In genomic region chr11:62029171-62029570, GRCm38 (mm10) we compare ENCODE assay signal across 15 mouse cellular contexts.
A peak's percentile ranks its signal among the peaks of the same experiment; 100 is the strongest.
DNase-seq lines count a peak whose midpoint lies in the region.
"Had no signal": no experiment of that assay in that cellular context is flagged by ENCODE, and none has a peak within 500 bp of the region (broad histone marks: within the 10 kb centered on the region; RNA-seq: fewer than 3 reads in every experiment).

No protein-coding gene starts in this region.

- intact Hi-C loops in heart, postnatal 14 days (cut with DNase I), result no loop called here

- peak; percentile 63 for DNase-seq in cerebellum, adult 11-12 months
- no peak for DNase-seq in cerebellum, postnatal 4 days (ENCODE audit: low spot score in 2 of 2)
- peak; percentile 85 for DNase-seq in heart, adult 11 months
- DNase-seq in heart, postnatal 14 days, result no peak
- DNase-seq in cerebellum, adult 9-11 months, result peak; percentile 65
- no peak for DNase-seq in lung, adult 18-20 months
- DNase-seq: adrenal gland, adult 8-10 months; adrenal gland, postnatal 25 days; forebrain, postnatal 0 days; gastrocnemius, adult 2 months; gastrocnemius, postnatal 14 days; heart, adult 18-20 months; heart, postnatal 10 days; heart, postnatal 4 days; kidney, adult 18-20 months had no signal

Comparison
In these comparisons a context has a peak if more than half of its experiments do, and no peak if none do; other contexts are left out.
1. DNase-seq: peak in cerebellum, adult 11-12 months (single experiment), heart, adult 11 months (single experiment) and cerebellum, adult 9-11 months (single experiment); none in cerebellum, postnatal 4 days (0 of 2), heart, postnatal 14 days (0 of 2) and lung, adult 18-20 months (0 of 2).